Mouse (Mus musculus) hindbrain, embryonic 16.5 days (tissue): ENCODE measurements around the gene Atrip. TPM values are rescaled to one million over a fixed set of nuclear protein-coding genes. Genes with fewer than 3 reads are reported as not detected.
A peak's percentile ranks its signal among the peaks of the same experiment; 100 is the strongest.

Source experiments
- ATAC-seq: fragments of 200-750 bp; cut with Nextera tagmentation; 2 replicates; pipeline ENCODE4 v1.8.0; 2017; ENCODE audit warnings: moderate TSS enrichment, moderate library complexity
- H3K27ac ChIP-seq: fragments of 300-500 bp; sonication (generic); 2 replicates; pipeline ENCODE4 v1.5.1; 2014; ENCODE audit warnings: low read depth, mild to moderate bottlenecking, control low read depth, low read length, moderate library complexity
- H3K27me3 ChIP-seq: fragments of 300-500 bp; sonication (generic); replicated peaks from 2 replicates; pipeline ENCODE4 v1.6.1; 2014; ENCODE audit warnings: low read length; ENCODE audit not compliant: control insufficient read depth, insufficient read depth
- H3K36me3 ChIP-seq: fragments of 300-500 bp; sonication (generic); 2 replicates; pipeline ENCODE4 v1.6.1; 2014; ENCODE audit warnings: mild to moderate bottlenecking, low read length, moderate library complexity, mixed read lengths; ENCODE audit not compliant: control insufficient read depth, insufficient read depth
- H3K4me1 ChIP-seq: fragments of 300-500 bp; sonication (generic); 2 replicates; pipeline ENCODE4 v1.6.1; 2014; ENCODE audit warnings: low read depth, low read length; ENCODE audit not compliant: control insufficient read depth, insufficient read depth
- H3K4me2 ChIP-seq: fragments of 300-500 bp; sonication (generic); 2 replicates; pipeline ENCODE4 v1.6.1; 2014; ENCODE audit warnings: mild to moderate bottlenecking, low read length, control low read depth, moderate library complexity
- H3K4me3 ChIP-seq: fragments of 300-500 bp; sonication (generic); 2 replicates; pipeline ENCODE4 v1.5.1; 2014; ENCODE audit warnings: mild to moderate bottlenecking, low read length, control low read depth, moderate library complexity
- H3K9ac ChIP-seq: fragments of 300-500 bp; sonication (generic); 2 replicates; pipeline ENCODE4 v1.6.1; 2014; ENCODE audit warnings: low read depth, mild to moderate bottlenecking, control low read depth, low read length, moderate library complexity
- H3K9me3 ChIP-seq: fragments of 300-500 bp; sonication (generic); 2 replicates; pipeline ENCODE4 v1.6.1; 2014; ENCODE audit warnings: mild to moderate bottlenecking, low read length, moderate library complexity; ENCODE audit not compliant: control insufficient read depth
- WGBS: fragments of 180-500 bp; shearing (Covaris S2); extraction: QIAGEN DNeasy Blood & Tissue Kit; methylation state at CpG from one replicate; pipeline ENCODE4 v1.1.7; 2014; 5-methylcytosine and 5-hydroxymethylcytosine counted together
- polyA plus RNA-seq: library from polyadenylated mRNA; unstranded; fragments of >200 nt; fragmentation: Nextera tagmentation; extraction: Ambion mirVana; gene quantifications from 2 replicates; pipeline ENCODE4 v1.2.1, GENCODE M21; 2015

Gene Atrip
- polyA plus RNA-seq, result 30.0 and 31.8 TPM in 2 replicates

GRCm38 (mm10) chr9:109073661-109074573 lies at the start of gene Atrip:
Gene Atrip (minus strand): TSS chr9:109074124.
- peak within 1 kb of the TSS; percentile 74 for H3K27ac ChIP-seq
- peak within 1 kb of the TSS; percentile 88 for H3K4me2 ChIP-seq
- H3K4me1 ChIP-seq, result peaks cover 20% of the 10 kb centered on the region
- under 1% methylated on average over 57 of the region's 57 CpGs for WGBS
- peak within 1 kb of the TSS; percentile 84 for H3K9ac ChIP-seq
- no peaks in the 10 kb centered on the region for H3K27me3 ChIP-seq
- no peaks in the 10 kb centered on the region for H3K9me3 ChIP-seq
- peaks cover 6% of the 10 kb centered on the region; the same call in 1 of the 2 replicates for H3K36me3 ChIP-seq
- peak within 1 kb of the TSS; percentile 73 for H3K4me3 ChIP-seq
- ATAC-seq, result peak; percentile 98

GRCm38 (mm10) chr9:109123266-109123665 lies 49.3 kb upstream of the Atrip start:
- WGBS, result 45% methylated on average over 6 of the region's 6 CpGs
- Histone ChIP-seq H3K4me1 (no peaks in the 10 kb centered on the region), H3K27ac (no peak overlapping the region), H3K36me3 (peaks cover 11% of the 10 kb centered on the region; the same call in 1 of the 2 replicates), H3K9ac (no peak overlapping the region), H3K4me3 (no peak overlapping the region), H3K27me3 (no peaks in the 10 kb centered on the region), H3K4me2 (no peak overlapping the region), H3K9me3 (no peaks in the 10 kb centered on the region)
- no peak for ATAC-seq

DNA sequence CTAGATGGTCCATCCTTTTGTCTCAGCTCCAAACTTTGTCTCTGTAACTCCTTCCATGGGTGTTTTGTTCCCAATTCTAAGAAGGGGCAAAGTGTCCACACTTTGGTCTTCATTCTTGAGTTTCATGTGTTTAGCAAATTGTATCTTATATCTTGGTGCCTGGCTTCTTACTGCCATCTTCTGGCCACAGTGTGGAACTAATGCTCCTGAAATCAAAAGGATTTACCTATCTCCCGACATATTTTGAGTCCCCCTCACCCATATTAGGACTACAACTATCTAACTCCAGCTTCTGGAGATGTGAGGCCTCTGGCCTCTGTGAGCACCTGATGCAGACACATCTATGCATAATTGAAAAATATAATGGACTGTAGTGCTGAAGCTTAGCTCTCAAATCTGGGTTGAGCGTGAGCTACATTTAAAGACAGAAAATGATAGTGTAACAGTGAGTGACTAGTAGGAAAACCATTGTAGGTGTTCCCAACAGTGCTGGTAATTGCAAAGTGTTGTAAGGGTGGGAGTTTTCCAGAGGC lies 48.7 kb upstream of the Atrip start:
- Histone ChIP-seq H3K9ac (no peak overlapping the region), H3K4me1 (no peaks in the 10 kb centered on the region), H3K36me3 (peaks cover 13% of the 10 kb centered on the region; the same call in 1 of the 2 replicates), H3K4me2 (no peak overlapping the region), H3K27ac (no peak overlapping the region), H3K4me3 (no peak overlapping the region), H3K27me3 (no peaks in the 10 kb centered on the region), H3K9me3 (no peaks in the 10 kb centered on the region)
- 45% methylated on average over 2 of the region's 2 CpGs for WGBS
- no peak for ATAC-seq

- H3K4me2 ChIP-seq, result no peak overlapping the region
- no peaks in the 10 kb centered on the region for H3K27me3 ChIP-seq
- no peaks in the 10 kb centered on the region for H3K9me3 ChIP-seq
- ATAC-seq, result no peak
- H3K9ac ChIP-seq, result no peak overlapping the region
- no peak overlapping the region for H3K27ac ChIP-seq
- WGBS, result 92% methylated on average over 6 of the region's 6 CpGs
- peaks cover 26% of the 10 kb centered on the region for H3K36me3 ChIP-seq
- H3K4me1 ChIP-seq, result no peaks in the 10 kb centered on the region
- H3K4me3 ChIP-seq, result no peak overlapping the region
Observed at GRCm38 (mm10) chr9:109120956-109121355, 47.0 kb upstream of the Atrip start.

DNA sequence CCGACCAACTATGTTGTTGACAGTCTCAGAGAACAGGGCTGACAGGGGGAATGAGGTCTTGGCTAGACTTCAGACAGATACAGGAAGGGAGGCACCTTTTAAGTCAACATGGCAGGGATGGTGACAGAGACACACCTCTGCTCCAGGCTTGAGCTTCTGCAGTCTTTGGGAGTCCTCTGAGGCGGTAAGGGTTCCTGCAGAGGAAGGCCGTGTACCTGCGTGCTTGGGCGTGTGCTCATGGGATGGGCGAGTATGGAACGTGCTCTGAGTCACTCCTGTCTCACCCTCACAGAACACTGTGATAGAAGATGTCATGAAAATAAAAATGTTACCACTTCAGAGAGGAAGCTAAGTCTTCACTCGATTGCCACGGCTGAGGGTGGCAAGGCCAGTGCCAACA lies 45.6 kb upstream of the Atrip start:
- H3K4me2 ChIP-seq, result no peak overlapping the region
- ATAC-seq, result no peak
- H3K36me3 ChIP-seq, result peaks cover 40% of the 10 kb centered on the region
- H3K9me3 ChIP-seq, result no peaks in the 10 kb centered on the region
- 93% methylated on average over 9 of the region's 9 CpGs for WGBS
- no peak overlapping the region for H3K4me3 ChIP-seq
- H3K27me3 ChIP-seq, result no peaks in the 10 kb centered on the region
- no peaks in the 10 kb centered on the region for H3K4me1 ChIP-seq
- H3K27ac ChIP-seq, result no peak overlapping the region
- no peak overlapping the region for H3K9ac ChIP-seq

DNA sequence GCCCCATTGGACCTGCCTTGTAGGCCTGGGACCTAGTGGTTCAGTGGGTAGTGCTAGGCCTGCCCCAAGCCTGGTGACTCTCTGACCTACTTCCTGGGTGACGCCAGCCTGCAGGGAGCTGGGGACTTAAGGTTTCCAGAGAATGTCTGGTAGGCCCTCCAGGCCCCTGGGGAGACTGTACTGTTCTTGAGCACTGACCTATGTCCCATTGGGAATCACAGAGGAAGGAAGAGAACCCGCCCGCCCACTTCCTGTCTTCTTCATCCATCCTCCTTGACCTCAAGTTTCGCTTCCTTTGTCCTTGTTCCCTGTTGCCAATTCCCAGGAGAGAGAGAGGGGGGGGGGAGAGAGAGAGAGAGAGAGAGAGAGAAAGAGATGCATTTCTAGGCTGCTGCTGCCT lies 44.2 kb upstream of the Atrip start:
- H3K4me1 ChIP-seq, result no peaks in the 10 kb centered on the region
- H3K9ac ChIP-seq, result no peak overlapping the region
- no peaks in the 10 kb centered on the region for H3K27me3 ChIP-seq
- WGBS, result 95% methylated on average over 4 of the region's 4 CpGs
- H3K9me3 ChIP-seq, result no peaks in the 10 kb centered on the region
- ATAC-seq, result no peak
- H3K36me3 ChIP-seq, result peaks cover 49% of the 10 kb centered on the region
- H3K4me2 ChIP-seq, result no peak overlapping the region
- no peak overlapping the region for H3K27ac ChIP-seq
- no peak overlapping the region for H3K4me3 ChIP-seq

- Histone ChIP-seq H3K27ac (no peak overlapping the region), H3K4me2 (no peak overlapping the region), H3K27me3 (no peaks in the 10 kb centered on the region), H3K36me3 (peaks cover 62% of the 10 kb centered on the region), H3K9ac (no peak overlapping the region), H3K4me1 (no peaks in the 10 kb centered on the region), H3K9me3 (no peaks in the 10 kb centered on the region), H3K4me3 (no peak overlapping the region)
- 96% methylated on average over 10 of the region's 10 CpGs for WGBS
- no peak for ATAC-seq
Observed at GRCm38 (mm10) chr9:109116205-109116604, 42.3 kb upstream of the Atrip start.

- ATAC-seq, result no peak
- H3K36me3 ChIP-seq, result peaks cover 68% of the 10 kb centered on the region
- H3K4me3 ChIP-seq, result no peak overlapping the region
- H3K27ac ChIP-seq, result no peak overlapping the region
- H3K9ac ChIP-seq, result no peak overlapping the region
- no peaks in the 10 kb centered on the region for H3K4me1 ChIP-seq
- WGBS, result 93% methylated on average over 7 of the region's 7 CpGs
- no peaks in the 10 kb centered on the region for H3K9me3 ChIP-seq
- H3K27me3 ChIP-seq, result no peaks in the 10 kb centered on the region
- no peak overlapping the region for H3K4me2 ChIP-seq
Observed at GRCm38 (mm10) chr9:109114871-109115270, 40.9 kb upstream of the Atrip start.

DNA sequence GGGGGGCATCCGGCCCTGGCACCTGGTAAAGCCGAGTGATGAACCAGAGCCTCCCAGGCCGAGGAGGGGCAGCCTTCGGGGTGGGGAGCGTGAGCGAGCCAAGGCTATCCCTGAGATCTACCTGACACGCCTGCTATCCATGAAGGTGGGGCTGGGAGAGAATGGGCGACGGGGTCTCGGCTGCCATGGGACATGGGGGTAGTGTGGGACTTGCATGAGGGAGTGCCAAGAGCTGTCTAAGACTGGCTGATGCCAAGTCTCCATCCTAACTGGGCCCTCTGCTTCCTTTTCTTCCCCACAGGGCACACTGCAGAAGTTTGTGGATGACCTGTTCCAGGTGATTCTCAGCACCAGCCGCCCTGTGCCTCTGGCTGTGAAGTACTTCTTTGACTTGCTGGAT lies 40.4 kb upstream of the Atrip start:
- Histone ChIP-seq H3K9me3 (no peaks in the 10 kb centered on the region), H3K4me3 (no peak overlapping the region), H3K27ac (no peak overlapping the region), H3K27me3 (no peaks in the 10 kb centered on the region), H3K4me2 (no peak overlapping the region), H3K4me1 (no peaks in the 10 kb centered on the region), H3K9ac (no peak overlapping the region), H3K36me3 (peaks cover 71% of the 10 kb centered on the region)
- no peak for ATAC-seq
- WGBS, result 95% methylated on average over 11 of the region's 11 CpGs
